Mouse (Mus musculus) cerebellum, postnatal 25 days (tissue): ENCODE results near the gene Ets1.

Experiments used
- DNase-seq, 2 experiments: peaks; one replicate each; pipeline ENCODE4 v3.0.0; 2021; ENCODE audit warnings: mixed read lengths in 2 of 2

Gene Ets1

GRCm38 (mm10) chr9:32616516-32617429 lies 19.2 kb upstream of the Ets1 start:
- DNase-seq = no peak

GRCm38 (mm10) chr9:32617430-32617768 lies 18.6 kb upstream of the Ets1 start:
- no peak for DNase-seq

- no peak for DNase-seq
Observed at GRCm38 (mm10) chr9:32618544-32619120, 17.4 kb upstream of the Ets1 start.

- DNase-seq = no peak
Observed at GRCm38 (mm10) chr9:32619661-32620060, 16.4 kb upstream of the Ets1 start.

GRCm38 (mm10) chr9:32620446-32620845 lies 15.6 kb upstream of the Ets1 start:
- DNase-seq = no peak

DNA sequence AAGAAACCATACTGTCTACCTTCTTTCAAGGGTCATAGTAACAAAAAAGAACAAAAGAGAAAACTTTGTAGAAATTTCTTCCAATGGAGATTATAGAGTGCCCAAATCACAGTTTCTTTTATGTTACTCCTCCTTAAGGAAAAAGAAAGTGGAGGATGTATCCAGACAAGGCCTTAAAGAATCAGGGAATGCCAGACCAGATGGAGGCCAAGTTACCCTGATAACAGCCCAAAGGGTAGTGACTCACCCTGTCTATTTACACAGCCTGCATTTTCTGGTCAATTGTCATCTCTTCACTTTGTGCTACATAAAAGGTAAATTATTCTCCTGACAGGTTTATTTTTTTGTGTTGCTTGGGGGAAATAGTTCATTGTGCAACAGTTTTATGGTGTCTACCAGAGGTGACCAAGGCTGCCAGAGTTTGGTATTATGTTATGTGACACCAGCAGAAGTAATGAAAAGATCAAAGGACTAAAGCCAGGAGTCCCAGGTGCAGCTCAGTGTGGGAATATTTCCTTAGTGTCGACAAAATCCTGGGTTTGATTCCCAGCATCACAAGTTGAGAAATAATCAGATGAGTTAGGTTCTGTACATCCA lies 6.5 kb upstream of the Ets1 start:
- DNase-seq = no peak

DNA sequence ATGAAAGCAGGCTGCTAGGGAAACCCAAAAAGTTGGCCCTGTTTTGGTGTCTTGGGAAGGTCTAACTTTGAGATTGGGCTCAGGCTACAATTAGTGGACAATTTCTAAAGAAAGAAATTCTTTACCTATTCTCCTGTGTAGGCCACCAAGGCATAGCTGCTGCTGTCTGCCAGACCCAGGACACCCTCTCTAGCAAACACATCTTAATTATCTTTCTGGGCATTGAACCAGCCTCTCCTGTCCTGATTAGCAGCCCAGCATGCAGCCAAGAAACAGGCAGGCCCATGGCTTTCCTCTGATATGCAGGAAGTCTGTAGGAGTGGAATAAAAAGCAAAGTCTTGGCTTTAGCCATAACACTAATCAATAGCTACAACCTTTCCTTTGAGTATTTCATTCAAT lies 4.7 kb upstream of the Ets1 start:
- peak; percentile 13 to 47 for DNase-seq

GRCm38 (mm10) chr9:32632237-32632636 lies 3.8 kb upstream of the Ets1 start:
- no peak for DNase-seq

DNA sequence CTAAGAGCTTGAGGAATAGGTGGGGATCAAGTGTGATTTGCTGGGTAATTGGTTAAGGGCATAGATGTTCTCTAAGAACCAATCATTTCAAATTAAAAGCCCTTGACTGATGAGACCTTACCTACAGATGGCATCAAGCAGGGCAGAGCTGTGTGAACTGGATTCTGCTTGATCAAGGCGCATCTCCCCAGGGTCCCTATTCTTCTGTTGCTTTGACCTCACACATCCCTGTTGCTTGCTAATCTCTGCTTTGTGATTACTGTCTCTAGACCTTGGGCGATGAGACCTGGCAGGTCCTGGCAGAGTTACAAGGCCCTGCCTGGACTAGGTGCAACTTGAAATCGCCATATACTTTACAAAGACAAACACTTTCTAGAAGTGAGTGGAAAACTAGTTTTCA lies 9.0 kb downstream of the Ets1 start:
- no peak for DNase-seq

DNA sequence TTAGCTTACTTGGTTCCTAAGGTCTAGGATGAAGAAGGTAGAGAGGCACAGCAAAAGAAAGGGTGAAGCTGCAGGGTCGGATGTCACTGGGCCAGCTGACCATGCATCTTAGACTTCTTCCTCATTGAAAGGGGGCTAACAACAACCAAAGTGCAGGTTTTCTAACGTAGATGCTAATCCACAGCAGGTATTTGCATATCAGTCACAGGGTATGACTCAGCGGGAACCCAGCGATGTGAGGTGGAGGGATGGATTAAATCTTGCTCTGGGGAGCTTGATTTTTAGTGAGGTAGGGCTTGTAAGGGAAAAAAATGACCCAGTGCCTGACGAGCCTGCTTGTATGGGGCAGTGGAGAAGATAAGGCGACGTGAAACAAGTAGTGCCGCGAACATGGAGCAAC lies 9.5 kb downstream of the Ets1 start:
- no peak for DNase-seq

- no peak for DNase-seq
Observed at GRCm38 (mm10) chr9:32646539-32647258, 10.7 kb downstream of the Ets1 start.

GRCm38 (mm10) chr9:32647506-32648250 lies 11.7 kb downstream of the Ets1 start:
- DNase-seq = no peak

DNA sequence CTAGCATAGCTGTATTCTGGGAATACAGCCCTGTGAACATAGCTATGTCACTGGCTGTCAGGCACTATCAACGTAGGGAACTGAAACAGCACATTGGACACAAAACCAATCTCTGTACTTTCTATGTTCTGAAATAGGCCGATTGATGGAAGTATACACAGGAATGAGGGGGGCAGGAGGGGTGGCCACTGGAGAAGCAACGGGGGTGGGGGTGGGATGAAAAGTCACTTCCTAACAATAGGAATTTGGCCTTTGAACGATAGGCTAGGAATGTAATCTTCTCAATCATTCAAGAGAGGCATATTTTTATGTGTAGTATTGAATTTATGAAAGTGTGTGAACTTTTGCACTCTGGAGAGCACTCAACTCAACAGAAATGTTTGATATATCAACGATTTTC lies 12.3 kb downstream of the Ets1 start:
- no peak for DNase-seq

DNA sequence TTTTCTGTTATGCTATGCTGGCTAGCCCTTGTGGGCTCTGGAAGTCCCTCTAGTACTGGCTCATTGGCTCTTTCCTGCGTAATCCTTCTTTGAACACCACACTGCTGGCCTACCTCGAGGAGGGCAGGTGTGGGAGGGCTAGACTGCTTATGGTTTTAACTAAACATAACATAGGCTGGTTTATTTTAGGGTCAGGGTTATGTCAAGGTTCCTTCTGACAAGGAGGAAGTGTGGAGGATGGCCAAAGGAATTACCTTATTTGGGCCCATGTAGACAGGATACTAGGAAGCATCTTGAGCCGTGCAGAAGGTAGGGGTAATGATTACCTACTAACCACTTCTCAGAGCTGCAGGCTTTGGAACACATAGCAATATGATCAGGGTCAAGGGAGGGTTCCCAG lies 14.7 kb downstream of the Ets1 start:
- no peak for DNase-seq

DNA sequence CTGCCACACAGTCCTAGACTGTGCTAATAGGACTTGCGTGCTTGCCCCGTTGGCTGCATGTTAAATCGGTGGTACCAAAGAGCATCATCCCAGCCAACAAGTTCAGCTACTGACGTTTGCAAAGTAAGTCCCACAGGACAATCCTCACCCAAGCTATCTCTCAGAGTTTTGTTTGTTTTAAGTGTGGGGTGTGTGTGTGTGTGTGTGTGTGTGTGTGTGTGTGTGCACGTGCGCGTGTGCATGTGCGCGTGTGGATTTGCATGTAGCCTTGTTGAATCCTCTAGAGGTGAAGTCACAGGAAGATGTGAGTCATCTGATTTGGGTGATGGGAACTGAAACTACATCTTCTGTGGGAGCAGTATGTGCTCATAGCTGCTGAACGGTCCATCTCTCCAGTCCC lies 16.1 kb downstream of the Ets1 start:
- no peak for DNase-seq

GRCm38 (mm10) chr9:32654305-32654704 lies 18.3 kb downstream of the Ets1 start:
- no peak for DNase-seq

GRCm38 (mm10) chr9:32656351-32656844 lies 20.4 kb downstream of the Ets1 start:
- no peak for DNase-seq

DNA sequence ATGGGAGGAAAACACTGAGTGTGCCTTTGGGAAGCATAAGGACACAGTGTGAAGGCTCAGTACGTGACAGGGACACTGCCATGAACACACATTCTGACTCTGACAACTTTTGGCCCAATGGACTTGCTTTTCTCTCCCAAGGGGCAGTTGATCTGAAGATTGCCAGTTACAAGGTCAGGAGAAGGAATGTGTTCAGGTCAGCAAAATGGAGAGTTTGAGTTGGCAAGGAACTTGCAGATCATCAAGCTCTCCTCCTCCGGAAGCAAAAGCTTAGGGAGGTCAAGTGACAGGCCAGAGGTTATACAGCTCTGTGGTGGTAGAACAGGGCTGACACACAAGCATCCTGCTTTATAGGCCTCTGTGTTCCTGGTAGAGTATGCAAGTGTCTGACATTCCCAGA lies 21.1 kb downstream of the Ets1 start:
- no peak for DNase-seq

DNA sequence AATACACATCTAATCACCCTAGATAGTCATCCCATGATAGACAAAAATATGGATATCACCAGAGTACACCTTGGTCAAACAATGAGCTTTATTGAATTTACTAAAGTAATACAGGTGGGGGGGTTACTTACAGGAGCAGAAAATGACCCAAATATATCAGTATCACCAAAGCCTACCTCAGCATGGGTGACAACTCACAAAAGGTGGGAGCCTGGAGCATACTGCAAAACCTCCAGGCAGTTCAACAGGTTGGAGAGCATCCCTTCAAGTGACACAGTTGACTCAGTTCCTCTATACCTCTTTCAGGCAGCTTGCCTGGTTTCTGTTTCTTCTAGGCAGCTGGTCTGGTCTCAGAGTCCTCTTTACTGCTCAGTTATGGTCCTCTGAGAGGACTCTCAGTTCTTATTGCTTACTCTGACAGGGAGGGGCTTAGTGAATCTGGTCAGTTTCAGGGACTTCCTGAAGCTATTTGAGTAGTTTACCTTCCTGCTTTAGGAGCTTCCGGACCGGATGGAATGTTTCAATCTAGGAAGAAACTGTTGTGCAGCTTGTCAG lies 24.5 kb downstream of the Ets1 start:
- no peak for DNase-seq

GRCm38 (mm10) chr9:32661071-32661470 lies 25.1 kb downstream of the Ets1 start:
- DNase-seq = no peak

GRCm38 (mm10) chr9:32661561-32661960 lies 25.5 kb downstream of the Ets1 start:
- no peak for DNase-seq
